Mouse (Mus musculus): Measurements from ENCODE around the gene Fbxo44.

GRCm38 (mm10) chr4:148150242-148150641 is 10.0 kb downstream of the Fbxo44 start:
- TF ChIP-seq CTCF (IDR thresholded peaks at IDR 0.05), result no peak
- TF ChIP-seq EP300 (IDR thresholded peaks at IDR 0.05), result no peak
